Mouse (Mus musculus): ENCODE measurements around the gene Rab1b.

Gene Rab1b

DNA sequence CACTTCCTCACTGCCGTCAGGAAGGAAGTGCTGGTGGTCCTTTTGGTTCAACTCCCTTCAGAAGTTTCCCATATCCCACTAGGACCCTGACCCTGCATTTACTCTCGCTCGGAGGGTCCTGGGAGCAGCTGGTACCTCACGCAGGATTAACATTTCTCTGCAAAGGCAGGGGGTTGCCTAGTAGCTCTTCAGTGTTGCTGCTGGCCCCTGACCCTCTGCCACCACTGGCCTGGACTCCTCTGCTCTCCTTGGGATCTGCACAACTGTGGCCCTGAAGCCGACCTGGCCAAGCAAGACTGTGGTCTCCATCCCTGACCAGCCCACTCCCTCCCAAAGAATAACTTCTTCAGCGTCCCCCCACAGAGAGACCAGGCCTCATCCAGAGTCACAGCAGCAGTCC lies 57.5 kb downstream of the Rab1b start:
- DNase-seq, result no peak
